Mouse (Mus musculus): ENCODE measurements around the gene Usf3.

Usf3 gene

DNA sequence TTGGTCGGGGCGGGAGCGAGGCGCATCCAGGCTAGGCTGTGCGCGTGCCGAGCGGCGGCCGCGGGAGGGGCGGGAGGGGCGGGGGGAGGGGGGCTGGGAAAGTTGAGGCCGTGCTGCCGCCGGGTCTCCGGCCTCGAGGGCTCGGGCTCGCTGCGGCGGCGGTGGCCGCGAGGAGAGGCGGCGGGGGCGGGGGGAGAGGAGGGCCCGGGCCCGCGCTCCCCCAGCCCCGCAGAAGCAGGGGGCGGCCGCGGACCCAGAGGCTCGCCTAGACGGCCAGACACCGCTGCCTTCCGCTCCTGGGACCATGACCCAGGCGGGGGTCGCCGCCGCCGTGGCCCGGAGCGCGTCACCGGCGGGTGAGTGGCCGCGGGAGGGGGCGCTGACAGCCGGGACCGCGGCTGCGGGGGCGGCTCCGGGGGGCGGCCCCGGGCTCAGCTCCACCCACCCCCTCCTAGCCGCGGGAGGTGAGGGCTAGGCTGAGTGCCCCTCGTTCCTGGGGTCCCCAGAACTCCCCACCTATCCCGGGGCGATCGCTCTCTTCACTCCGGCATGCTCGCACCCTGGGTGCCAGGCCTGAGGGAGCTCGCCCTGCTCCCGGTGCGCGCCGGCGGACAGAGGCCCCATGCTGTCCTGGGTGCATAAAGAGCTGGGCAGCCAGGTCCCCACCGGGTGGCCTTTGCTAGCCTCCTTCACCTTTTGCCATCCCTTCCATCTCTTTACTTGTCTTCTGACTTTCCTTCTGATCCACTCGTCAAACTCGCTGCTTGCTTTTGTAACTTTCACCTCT is at the start of gene Usf3:
Gene Usf3 (plus strand): TSS at position 92 of the 787 bp plus-strand sequence.
- DNase-seq, result peak; percentile 72 to 81

- no peak for DNase-seq
Observed at GRCm38 (mm10) chr16:44123786-44124185, 49.3 kb upstream of the Usf3 start.

- DNase-seq, result no peak
Observed at GRCm38 (mm10) chr16:44124713-44125112, 48.3 kb upstream of the Usf3 start.

GRCm38 (mm10) chr16:44125436-44125835 is 47.6 kb upstream of the Usf3 start:
- DNase-seq, result no peak

DNA sequence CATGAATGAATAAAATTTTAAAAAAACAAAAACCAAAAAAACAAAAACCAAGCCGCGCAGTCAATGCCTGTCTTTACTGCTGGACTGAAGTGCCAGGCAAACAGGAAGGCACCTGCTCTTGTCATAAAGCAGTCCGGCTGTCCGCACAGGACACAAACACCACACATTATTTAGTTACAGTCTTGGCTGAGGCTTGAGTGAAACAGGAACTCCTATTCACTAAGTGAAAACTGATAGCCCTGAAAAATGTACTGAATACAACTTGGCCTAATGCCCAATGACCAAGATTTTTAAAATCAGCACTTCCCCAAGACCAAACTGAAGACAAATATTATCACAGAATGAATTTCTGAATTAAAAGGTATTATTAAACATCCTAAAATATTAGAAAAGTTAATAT is 46.6 kb upstream of the Usf3 start:
- no peak for DNase-seq

- no peak for DNase-seq
Observed at GRCm38 (mm10) chr16:44132300-44132699, 40.7 kb upstream of the Usf3 start.

GRCm38 (mm10) chr16:44133187-44133586 is 39.9 kb upstream of the Usf3 start:
- DNase-seq, result no peak

DNA sequence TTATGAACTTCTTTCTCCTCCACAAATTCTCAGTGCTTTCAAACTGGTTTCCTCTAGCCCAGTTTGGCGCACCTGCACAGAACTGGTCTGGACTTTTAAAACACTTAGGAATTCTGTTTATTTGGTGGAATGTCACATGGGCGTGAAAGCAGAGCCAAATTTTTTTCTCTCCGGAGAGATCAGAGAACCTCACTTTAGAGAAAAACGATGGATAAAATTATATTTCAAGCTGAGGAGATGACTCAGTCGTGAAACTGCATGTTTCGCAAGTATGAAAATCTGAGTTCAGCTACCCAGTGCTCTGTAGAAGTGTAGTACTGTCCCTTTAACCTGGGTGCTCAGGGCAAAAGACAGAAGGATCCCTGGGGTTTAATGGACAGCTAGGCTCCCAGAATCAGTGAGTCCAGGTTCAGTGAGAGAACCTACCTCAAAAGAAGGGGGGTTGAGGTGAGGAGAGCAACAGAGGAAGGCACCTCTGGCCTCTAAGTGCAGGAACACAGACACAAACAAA is 36.5 kb upstream of the Usf3 start:
- DNase-seq, result peak in 1 of 2 experiments; percentile 20

- peak in 1 of 2 experiments; percentile 10 for DNase-seq
Observed at GRCm38 (mm10) chr16:44138377-44138978, 34.6 kb upstream of the Usf3 start.

DNA sequence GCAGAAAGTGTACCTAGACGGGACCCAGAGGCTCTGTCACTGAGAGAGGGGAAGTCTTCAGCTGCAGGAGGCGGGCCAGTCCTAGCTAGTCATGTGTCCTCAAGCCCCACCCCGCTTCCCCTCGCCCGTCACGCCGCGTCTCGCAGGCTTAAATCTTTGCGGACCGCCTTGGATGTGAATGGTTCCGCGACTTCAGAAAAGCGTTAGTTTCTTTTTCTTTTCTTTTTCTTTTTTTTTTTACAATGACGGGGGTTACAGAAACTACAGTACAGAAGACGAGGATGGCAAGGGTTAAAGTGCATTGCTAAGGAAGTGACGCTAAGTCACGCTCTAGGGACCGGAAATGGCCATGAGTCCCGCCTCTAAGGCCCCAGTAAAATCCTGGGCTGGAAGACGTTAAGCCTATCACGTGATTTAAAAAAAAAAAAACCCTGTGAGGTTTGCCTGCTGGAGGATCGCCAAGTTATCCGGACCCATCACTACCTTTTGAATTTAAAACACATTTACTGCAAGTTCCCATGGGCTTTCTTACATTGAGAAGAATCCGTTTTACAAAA is 34.0 kb upstream of the Usf3 start:
- peak; percentile 88 to 93 for DNase-seq

DNA sequence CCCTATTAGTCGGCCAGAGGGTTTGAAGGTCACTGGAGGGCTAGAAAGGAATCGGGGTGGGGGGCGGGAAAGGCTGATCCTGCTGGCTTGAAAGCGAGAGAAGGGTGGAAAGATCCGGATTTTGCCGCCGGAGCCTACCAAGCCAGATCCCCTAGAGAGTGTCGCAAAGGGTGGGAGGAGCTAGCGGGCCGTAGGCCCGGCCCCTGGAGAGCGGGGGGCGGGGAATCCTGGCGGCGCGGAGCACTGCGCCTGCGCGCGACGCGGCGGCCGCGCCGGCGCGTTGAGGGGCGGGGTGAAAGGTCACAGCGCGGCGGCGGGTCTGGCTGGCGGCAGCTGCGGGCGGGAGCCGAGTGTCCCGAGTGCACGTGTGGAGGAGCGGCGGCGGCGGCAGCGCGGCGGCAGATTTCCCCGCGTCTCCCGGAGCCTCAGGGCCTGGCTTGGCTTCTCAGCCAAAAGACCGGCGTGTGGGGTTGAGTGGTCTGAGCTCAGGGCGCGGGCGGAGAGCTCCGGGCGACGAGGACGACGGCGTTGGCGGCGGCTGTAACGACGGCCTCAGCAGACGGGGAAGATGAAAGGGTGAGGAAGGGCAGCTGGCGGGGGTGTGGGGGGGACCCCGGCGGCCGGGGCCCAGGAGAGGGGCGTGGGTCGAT is 33.4 kb upstream of the Usf3 start, which contains the start of the genes Atp6v1a and Naa50:
Gene Atp6v1a (minus strand): TSS at position 170 of the 650 bp plus-strand sequence.
Gene Naa50 (plus strand): TSS at position 295 of the 650 bp plus-strand sequence.
- DNase-seq, result peak; percentile 95 to 96

DNA sequence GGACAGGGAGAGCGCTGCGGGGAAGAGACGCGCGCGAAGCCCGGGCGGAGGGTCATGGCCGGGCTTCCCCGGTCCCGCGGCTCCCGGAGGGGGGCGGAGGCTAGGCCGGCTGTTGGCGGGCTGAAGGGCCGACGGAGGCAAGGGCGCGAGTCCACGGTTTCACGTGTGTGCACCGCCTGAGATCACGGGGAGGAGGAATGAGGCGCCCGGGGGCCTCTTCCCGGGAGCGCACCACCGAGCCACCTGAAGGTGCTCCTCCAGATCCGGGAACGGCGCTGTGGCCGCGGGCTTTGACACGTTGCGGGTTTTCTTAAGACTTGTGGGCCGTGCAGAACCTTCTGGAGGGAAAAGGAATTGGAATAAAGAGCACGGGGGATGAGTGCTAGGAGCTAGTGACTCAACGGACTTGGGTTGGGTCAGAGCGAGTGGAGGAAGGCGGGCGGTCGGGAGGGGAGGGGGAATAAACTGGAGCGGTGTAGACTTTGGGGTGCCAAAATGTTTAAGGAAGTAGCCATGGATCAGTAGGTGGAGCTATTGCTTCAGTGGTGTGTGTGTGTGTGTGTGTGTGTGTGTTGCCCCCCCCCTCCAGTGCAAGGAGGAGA is 32.8 kb upstream of the Usf3 start:
- DNase-seq, result peak; percentile 76 to 86

DNA sequence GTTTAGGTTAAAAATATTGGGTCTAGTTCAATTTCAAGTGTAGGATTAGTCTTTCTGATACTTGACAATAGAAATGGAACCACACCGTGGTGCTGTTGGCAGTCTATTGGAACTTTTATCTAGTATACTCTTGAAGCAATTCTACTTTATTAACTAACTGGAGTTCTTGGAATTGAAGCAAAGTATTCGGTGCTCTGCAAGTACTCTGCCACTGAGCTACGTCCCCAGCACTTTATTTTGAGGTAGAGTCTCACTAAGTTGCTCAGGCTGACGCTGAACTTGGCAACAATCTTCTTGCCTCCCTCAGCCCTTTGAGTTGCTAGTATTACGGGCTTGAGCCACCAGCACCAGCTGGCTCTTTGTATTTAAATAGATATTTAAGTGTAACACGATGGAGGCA is 31.6 kb upstream of the Usf3 start:
- DNase-seq, result no peak

- DNase-seq, result no peak
Observed at GRCm38 (mm10) chr16:44149002-44149767, 23.9 kb upstream of the Usf3 start.

GRCm38 (mm10) chr16:44154497-44155057 is 18.5 kb upstream of the Usf3 start:
- DNase-seq, result no peak

DNA sequence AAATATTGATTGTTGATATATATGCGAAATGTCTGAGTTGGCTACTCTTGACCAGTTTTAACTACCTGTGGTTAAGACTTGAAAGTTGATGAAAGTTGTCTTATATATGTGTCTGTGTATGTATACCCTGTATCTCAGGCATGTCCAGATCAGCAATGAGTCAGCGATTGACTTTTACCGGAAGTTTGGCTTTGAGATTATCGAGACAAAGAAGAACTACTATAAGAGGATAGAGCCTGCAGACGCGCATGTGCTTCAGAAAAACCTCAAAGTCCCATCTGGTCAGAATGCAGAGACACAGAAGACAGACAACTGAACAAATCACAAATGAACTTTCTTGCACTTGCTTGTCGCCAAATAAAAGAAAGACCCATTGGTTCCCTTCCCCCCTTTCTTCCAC is 13.7 kb upstream of the Usf3 start:
- DNase-seq, result no peak

GRCm38 (mm10) chr16:44163831-44164230 is 9.2 kb upstream of the Usf3 start:
- DNase-seq, result no peak

DNA sequence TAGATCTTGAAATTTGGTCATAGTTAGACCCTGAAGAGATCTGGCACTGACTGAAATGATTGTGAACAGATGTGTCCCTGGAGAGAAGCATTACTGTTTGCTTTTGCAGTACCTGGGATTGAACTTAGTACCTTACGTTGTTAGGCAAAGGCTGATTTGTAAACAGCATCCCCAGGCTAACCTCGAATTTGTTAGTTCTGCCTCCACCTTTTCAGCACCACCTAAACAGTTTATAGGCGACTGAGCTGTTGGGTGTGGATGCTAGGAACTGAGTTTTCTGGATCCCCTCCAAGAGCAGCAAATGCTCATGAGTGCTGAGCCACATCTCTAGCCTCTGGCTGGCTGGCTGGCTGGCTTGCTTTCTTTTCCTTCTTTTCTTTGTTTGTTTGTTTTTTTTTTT is 7.9 kb upstream of the Usf3 start:
- no peak for DNase-seq

- DNase-seq, result no peak
Observed at GRCm38 (mm10) chr16:44168990-44169389, 4.1 kb upstream of the Usf3 start.

DNA sequence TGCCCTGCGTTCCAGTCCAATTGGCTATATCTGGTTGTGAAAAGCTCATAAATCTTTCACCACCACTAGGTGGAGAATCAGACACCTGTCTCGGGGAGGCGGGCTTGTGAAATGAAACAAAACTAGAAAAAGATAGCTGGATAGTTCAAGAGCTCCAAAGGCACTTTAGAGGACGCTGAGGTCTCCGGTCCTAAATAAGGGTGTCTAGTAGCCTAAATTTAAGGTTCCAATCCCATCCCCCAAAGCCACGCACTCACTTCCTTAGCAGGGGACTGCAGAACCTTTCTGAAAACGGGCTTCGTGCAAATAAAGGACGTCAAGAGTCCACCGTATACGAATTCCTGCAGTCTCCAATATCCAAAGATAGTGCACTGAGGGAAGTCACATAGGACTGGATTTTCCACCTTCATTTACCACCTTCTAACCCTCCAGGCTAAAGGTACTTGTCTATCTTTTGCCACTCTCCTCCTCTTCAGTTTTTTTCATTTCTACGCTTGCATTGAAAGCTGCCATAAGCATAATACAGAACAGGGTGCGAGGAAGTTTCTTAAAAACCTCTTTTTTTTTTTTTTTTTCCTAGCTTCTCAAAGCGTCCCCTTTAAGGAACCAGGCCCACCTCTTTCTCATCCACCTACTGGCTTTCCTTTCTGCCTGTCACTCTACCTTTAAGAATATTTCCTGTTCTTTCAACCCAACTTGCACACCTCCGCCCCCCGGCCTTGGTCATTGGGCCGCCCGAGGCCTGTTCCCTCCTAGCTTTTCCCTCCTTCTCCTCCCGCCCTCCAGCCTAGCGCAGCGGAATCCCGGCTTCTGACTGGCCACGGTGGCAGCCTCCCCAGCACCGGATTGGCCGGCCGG is 520 bp upstream of the Usf3 start:
- peak; percentile 97 to 99 for DNase-seq

Measured in kidney, postnatal 4 days (tissue).